Mouse (Mus musculus) embryonic fibroblast, embryonic 13.5 days (primary cell): Measurements from ENCODE around the gene Ift140.

Source experiments
- CTCF ChIP-seq: IDR thresholded peaks from 2 replicates; pipeline ENCODE4 v1.5.1; 2011; ENCODE audit warnings: mild to moderate bottlenecking, control low read depth, low read length, moderate library complexity, borderline replicate concordance; ENCODE audit not compliant: insufficient read depth
- POLR2A ChIP-seq: IDR thresholded peaks from 2 replicates; pipeline ENCODE4 v1.6.1; 2011; ENCODE audit warnings: low read depth, mild to moderate bottlenecking, control low read depth, low read length, moderate library complexity

GRCm38 (mm10) chr17:25130060-25130459, 114.2 kb downstream of the Ift140 start:
- TF ChIP-seq CTCF (no peak), POLR2A (no peak)
